Mouse (Mus musculus) spleen, adult 2 months (tissue): ENCODE measurements around the gene Map2k1. TPM values are rescaled to one million over a fixed set of nuclear protein-coding genes. Genes with fewer than 3 reads are reported as not detected.

Experiments
- DNase-seq, 2 experiments: peaks; one replicate each; pipeline versions ENCODE4 v3.0.0 to v3.0.0-alpha.2; 2012 to 2021; ENCODE audit warnings: low spot score in 2 of 2, low read depth in 1 of 2
- H3K27ac ChIP-seq: fragments of 200-500 bp; 2 replicates; pipeline ENCODE4 v1.5.1; 2012; ENCODE audit warnings: low read length, inconsistent platforms; ENCODE audit not compliant: insufficient read depth
- H3K27me3 ChIP-seq: fragments of 200-500 bp; 2 replicates; pipeline ENCODE4 v1.6.1; 2012; ENCODE audit warnings: mild to moderate bottlenecking, moderate library complexity, low read length, inconsistent platforms; ENCODE audit not compliant: control insufficient read depth, insufficient read depth
- H3K36me3 ChIP-seq: fragments of 200-500 bp; 2 replicates; pipeline ENCODE4 v1.6.1; 2012; ENCODE audit warnings: mild to moderate bottlenecking, low read length, inconsistent platforms; ENCODE audit not compliant: control insufficient read depth, insufficient read depth
- H3K4me1 ChIP-seq: fragments of 200-500 bp; 2 replicates; pipeline ENCODE4 v1.6.1; 2011; ENCODE audit warnings: inconsistent platforms; ENCODE audit not compliant: control insufficient read depth, insufficient read depth, insufficient read length
- H3K4me3 ChIP-seq: fragments of 200-500 bp; 2 replicates; pipeline ENCODE4 v1.5.1; 2011; ENCODE audit warnings: mild to moderate bottlenecking, inconsistent platforms; ENCODE audit not compliant: insufficient read depth, insufficient read length; ENCODE audit errors: extremely low read depth
- CTCF ChIP-seq: fragments of 200-500 bp; IDR thresholded peaks from 2 replicates; pipeline ENCODE4 v1.5.1; 2011; ENCODE audit warnings: mild to moderate bottlenecking, inconsistent platforms; ENCODE audit not compliant: insufficient read depth, insufficient read length, insufficient replicate concordance; ENCODE audit errors: extremely low read depth
- POLR2A ChIP-seq: fragments of 200-500 bp; IDR thresholded peaks from 2 replicates; pipeline ENCODE4 v1.6.1; 2011; ENCODE audit warnings: low read depth, low read length, inconsistent platforms
- WGBS: fragments of 180-500 bp; shearing (Covaris S2); methylation state at CpG from one replicate; pipeline ENCODE4 v1.1.7; 2018; 5-methylcytosine and 5-hydroxymethylcytosine counted together
- polyA plus RNA-seq: library from polyadenylated mRNA; depleted of rRNA; stranded (reverse); fragments of >200 nt; gene quantifications from 2 replicates; pipeline ENCODE4 v1.2.3, GENCODE M21; 2012

Map2k1 gene
- polyA plus RNA-seq, 1 experiment: 35.6 TPM

DNA sequence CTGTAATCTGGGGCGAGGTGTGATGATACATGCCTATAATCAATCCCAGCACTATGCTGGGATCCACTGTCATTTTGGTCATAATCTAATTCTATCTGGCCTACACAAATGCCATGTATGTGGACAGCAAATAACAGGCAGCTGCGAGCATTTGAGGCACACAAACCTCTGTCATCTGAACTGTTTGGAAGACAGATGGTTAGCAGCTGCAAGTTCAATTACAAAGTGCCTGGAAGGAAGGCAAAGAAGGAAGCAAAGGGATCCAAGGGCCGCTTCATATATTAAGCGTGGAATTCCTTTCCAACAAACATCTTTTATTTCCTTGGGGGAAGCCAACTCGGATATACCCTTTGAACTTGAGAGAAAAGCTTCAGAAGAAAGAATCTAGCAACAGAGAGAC is 19.8 kb downstream of the Map2k1 start:
- no peak for DNase-seq
- H3K4me3 ChIP-seq: no peak overlapping the region
- peaks cover 3% of the 10 kb centered on the region; the same call in 1 of the 2 replicates for H3K4me1 ChIP-seq
- peaks cover 2% of the 10 kb centered on the region; the same call in 1 of the 2 replicates for H3K36me3 ChIP-seq
- TF ChIP-seq POLR2A (no peak), CTCF (no peak)
- no peaks in the 10 kb centered on the region for H3K27me3 ChIP-seq
- H3K27ac ChIP-seq: no peak overlapping the region
- 89% methylated on average over 5 of the region's 5 CpGs for WGBS

- peaks cover 2% of the 10 kb centered on the region; the same call in 1 of the 2 replicates for H3K36me3 ChIP-seq
- H3K4me1 ChIP-seq: peaks cover 7% of the 10 kb centered on the region; the same call in 1 of the 2 replicates
- TF ChIP-seq CTCF (no peak), POLR2A (no peak)
- no peaks in the 10 kb centered on the region for H3K27me3 ChIP-seq
- WGBS: 87% methylated on average over 9 of the region's 9 CpGs
- DNase-seq: no peak
- H3K27ac ChIP-seq: no peak overlapping the region
- no peak overlapping the region for H3K4me3 ChIP-seq
Measured at GRCm38 (mm10) chr9:64232257-64232957, 21.0 kb downstream of the Map2k1 start.

DNA sequence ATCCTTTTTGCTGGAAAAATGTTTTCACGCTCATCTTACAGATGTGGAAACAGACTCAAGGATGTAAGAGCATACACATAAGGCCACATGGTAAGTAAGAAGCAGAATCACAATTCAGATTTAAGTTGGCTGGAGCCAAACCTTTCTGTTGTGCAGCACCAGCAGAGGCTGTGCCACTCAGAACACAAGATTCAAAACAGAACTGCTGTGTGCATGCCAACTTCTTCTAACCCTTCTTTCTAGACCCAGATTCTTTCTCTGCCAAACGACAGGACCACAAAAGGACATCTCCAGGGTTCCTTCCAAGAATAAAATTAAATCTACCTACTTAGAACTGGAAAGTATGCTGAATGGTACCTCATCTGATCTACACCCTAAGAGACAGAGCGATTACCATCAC is 21.8 kb downstream of the Map2k1 start:
- H3K4me1 ChIP-seq: peaks cover 7% of the 10 kb centered on the region; the same call in 1 of the 2 replicates

GRCm38 (mm10) chr9:64231171-64231570 is 22.3 kb downstream of the Map2k1 start:
- DNase-seq: no peak
- Histone ChIP-seq H3K36me3 (peaks cover 2% of the 10 kb centered on the region; the same call in 1 of the 2 replicates), H3K4me1 (peaks cover 7% of the 10 kb centered on the region; the same call in 1 of the 2 replicates), H3K4me3 (no peak overlapping the region), H3K27ac (no peak overlapping the region), H3K27me3 (no peaks in the 10 kb centered on the region)
- WGBS: 88% methylated on average over 5 of the region's 5 CpGs
- TF ChIP-seq CTCF (no peak), POLR2A (no peak)

More for the DNA sequence above, 21.8 kb downstream of the Map2k1 start:
- Histone ChIP-seq H3K36me3 (peaks cover 2% of the 10 kb centered on the region; the same call in 1 of the 2 replicates), H3K4me3 (no peak overlapping the region), H3K27ac (no peak overlapping the region), H3K27me3 (no peaks in the 10 kb centered on the region)
- no peak for DNase-seq
- TF ChIP-seq CTCF (no peak), POLR2A (no peak)
- WGBS: 91% methylated on average over 3 of the region's 3 CpGs

GRCm38 (mm10) chr9:64228972-64229371 is 24.5 kb downstream of the Map2k1 start:
- Histone ChIP-seq H3K27ac (no peak overlapping the region), H3K36me3 (no peaks in the 10 kb centered on the region), H3K4me1 (peaks cover 7% of the 10 kb centered on the region; the same call in 1 of the 2 replicates), H3K4me3 (no peak overlapping the region), H3K27me3 (no peaks in the 10 kb centered on the region)
- no peak for TF ChIP-seq CTCF
- TF ChIP-seq POLR2A: no peak
- DNase-seq: no peak

GRCm38 (mm10) chr9:64227736-64228135 is 25.7 kb downstream of the Map2k1 start:
- 0 out of 2 replicates have a peak overlapping the region, but pooled peaks have one; percentile 23 for H3K27ac ChIP-seq
- H3K27me3 ChIP-seq: no peaks in the 10 kb centered on the region
- TF ChIP-seq CTCF (no peak), POLR2A (no peak)
- no peak for DNase-seq
- H3K4me1 ChIP-seq: peaks cover 7% of the 10 kb centered on the region; the same call in 1 of the 2 replicates
- 19% methylated on average over 12 of the region's 12 CpGs for WGBS
- H3K36me3 ChIP-seq: no peaks in the 10 kb centered on the region
- no peak overlapping the region; the same call in 1 of the 2 replicates for H3K4me3 ChIP-seq

- DNase-seq: no peak
- TF ChIP-seq POLR2A (no peak), CTCF (no peak)
- Histone ChIP-seq H3K4me1 (peaks cover 7% of the 10 kb centered on the region; the same call in 1 of the 2 replicates), H3K27ac (no peak overlapping the region), H3K4me3 (no peak overlapping the region), H3K36me3 (no peaks in the 10 kb centered on the region), H3K27me3 (no peaks in the 10 kb centered on the region)
Measured at GRCm38 (mm10) chr9:64225805-64226204, 27.6 kb downstream of the Map2k1 start.
